Mouse (Mus musculus): ENCODE results near the gene Gm17631.

DNA sequence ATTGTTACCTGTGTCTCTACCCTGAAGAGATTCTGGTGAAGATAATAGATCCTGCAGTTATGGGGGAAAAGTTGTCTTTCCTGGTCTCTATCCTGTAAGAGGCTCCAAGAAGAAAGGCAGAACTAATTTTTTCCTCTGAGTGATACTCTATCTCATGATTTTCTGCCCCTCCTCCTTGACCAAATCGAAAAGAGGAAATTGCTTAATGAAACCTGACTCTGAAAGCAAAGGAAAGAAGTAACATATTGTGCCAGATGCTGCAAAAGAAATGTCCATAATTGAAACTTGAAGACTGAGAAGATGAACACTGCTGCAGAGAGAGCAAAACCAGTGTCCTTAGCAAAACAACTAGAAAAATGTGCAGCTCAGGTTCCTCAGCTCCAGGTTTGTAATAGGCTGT is 14.1 kb downstream of the Gm17631 start, which contains the start of gene Klra17:
- TF ChIP-seq CTCF (conservative IDR thresholded peaks at IDR 0.05 in 1 of 2, IDR thresholded peaks at IDR 0.05 in 1 of 2; ENCODE audit: low read depth in 2 of 2, low read length in 2 of 2), result no peak
- no peak for TF ChIP-seq ZMIZ1 (IDR thresholded peaks at IDR 0.05; ENCODE audit: low read depth, low read length)
- no peak for TF ChIP-seq MAFK (IDR thresholded peaks at IDR 0.05; ENCODE audit: insufficient replicate concordance, low read length)
- no peak for TF ChIP-seq ZNF384 (IDR thresholded peaks at IDR 0.05; ENCODE audit: low read depth, low read length)
- no peak for TF ChIP-seq MAZ (IDR thresholded peaks at IDR 0.05; ENCODE audit: low read depth, low read length)
- no peak for TF ChIP-seq TBP (conservative IDR thresholded peaks at IDR 0.05; ENCODE audit: low read depth, low read length)
- TF ChIP-seq POLR2A (IDR thresholded peaks at IDR 0.05; ENCODE audit: low read depth, low read length), result no peak
- TF ChIP-seq NRF1 (IDR thresholded peaks at IDR 0.05; ENCODE audit: low read depth, low read length), result no peak
- no peak for TF ChIP-seq HCFC1 (IDR thresholded peaks at IDR 0.05; ENCODE audit: low read depth, low read length)
- no peak for TF ChIP-seq CHD2 (IDR thresholded peaks at IDR 0.05; ENCODE audit: low read length)
- no peak for TF ChIP-seq ELF1 (IDR thresholded peaks at IDR 0.05; ENCODE audit: low read depth, low read length)
- no peak for TF ChIP-seq USF1 (IDR thresholded peaks at IDR 0.05; ENCODE audit: low read depth, low read length)
- no peak for TF ChIP-seq GABPA (IDR thresholded peaks at IDR 0.05; ENCODE audit: insufficient replicate concordance, low read depth, low read length)
- no peak for TF ChIP-seq NELFE (IDR thresholded peaks at IDR 0.05; ENCODE audit: low read depth, low read length)

All from CH12.LX (cell line).